Mouse (Mus musculus) midbrain, embryonic 14.5 days (tissue): ENCODE measurements around the gene Krt8. TPM values are rescaled to one million over a fixed set of nuclear protein-coding genes. Genes with fewer than 3 reads are reported as not detected.
A peak's percentile ranks its signal among the peaks of the same experiment; 100 is the strongest.
"Not testable (repeated sequence)": the region's sequence is repeated elsewhere in the genome, so short reads cannot be mapped to it uniquely, and the experiment has no call there.

ENCODE experiments used
- ATAC-seq: fragments of 200-750 bp; cut with Nextera tagmentation; 2 replicates; pipeline ENCODE4 v1.8.0; 2017; ENCODE audit warnings: moderate number of reproducible peaks, moderate library complexity; ENCODE audit not compliant: low FRiP score, low TSS enrichment
- DNase-seq: peaks from one replicate; pipeline ENCODE4 v3.0.0-alpha.2; 2015
- H3K27ac ChIP-seq: fragments of 300-500 bp; sonication (generic); replicated peaks from 2 replicates; pipeline ENCODE4 v1.5.1; 2014; ENCODE audit warnings: mild to moderate bottlenecking, low read depth, low read length, moderate library complexity
- H3K27me3 ChIP-seq: fragments of 300-500 bp; sonication (generic); 2 replicates; pipeline ENCODE4 v1.6.1; 2014; ENCODE audit warnings: low read length, control low read depth, mixed read lengths; ENCODE audit not compliant: control insufficient read depth, insufficient read depth
- H3K36me3 ChIP-seq: fragments of 300-500 bp; sonication (generic); 2 replicates; pipeline ENCODE4 v1.6.1; 2014; ENCODE audit warnings: low read length, control low read depth; ENCODE audit not compliant: control insufficient read depth, insufficient read depth
- H3K4me1 ChIP-seq: fragments of 300-500 bp; sonication (generic); 2 replicates; pipeline ENCODE4 v1.6.1; 2014; ENCODE audit warnings: mild to moderate bottlenecking, antibody characterized with exemption, low read length, control low read depth; ENCODE audit not compliant: control insufficient read depth, insufficient read depth
- H3K4me2 ChIP-seq: fragments of 300-500 bp; sonication (generic); 2 replicates; pipeline ENCODE4 v1.6.1; 2014; ENCODE audit warnings: mild to moderate bottlenecking, low read length, moderate library complexity
- H3K4me3 ChIP-seq: fragments of 300-500 bp; sonication (generic); replicated peaks from 2 replicates; pipeline ENCODE4 v1.5.1; 2014; ENCODE audit warnings: low read depth, low read length
- H3K9ac ChIP-seq: fragments of 300-500 bp; sonication (generic); replicated peaks from 2 replicates; pipeline ENCODE4 v1.6.1; 2014; ENCODE audit warnings: mild to moderate bottlenecking, low read length, moderate library complexity
- H3K9me3 ChIP-seq: fragments of 300-500 bp; sonication (generic); 2 replicates; pipeline ENCODE4 v1.6.1; 2016; ENCODE audit warnings: low read length, control low read depth, mixed read lengths; ENCODE audit not compliant: control insufficient read depth
- WGBS: fragments of 180-500 bp; shearing (Covaris S2); extraction: QIAGEN DNeasy Blood & Tissue Kit; methylation state at CpG from one replicate; pipeline ENCODE4 v1.1.7; 2014; 5-methylcytosine and 5-hydroxymethylcytosine counted together
- polyA plus RNA-seq: library from polyadenylated mRNA; unstranded; fragments of >200 nt; fragmentation: Nextera tagmentation; extraction: Ambion mirVana; gene quantifications from 2 replicates; pipeline ENCODE4 v1.2.1, GENCODE M21; 2014

Krt8 gene
- polyA plus RNA-seq, 1 experiment from 2014 or later, result 0.59 TPM

- no peak for DNase-seq
- 19% methylated on average over 12 of the region's 12 CpGs for WGBS
These were observed 766 bp downstream of the Krt8 start for GRCm38 (mm10) chr15:102003516-102003915.

GRCm38 (mm10) chr15:102002646-102003488 lies 1.4 kb downstream of the Krt8 start:
- H3K27me3 ChIP-seq, result peaks cover 41% of the 10 kb centered on the region
- WGBS, result 3% methylated on average over 34 of the region's 34 CpGs
- H3K4me3 ChIP-seq, result peak overlapping the region; percentile 18
- ATAC-seq, result no peak
- no peak overlapping the region for H3K27ac ChIP-seq
- no peaks in the 10 kb centered on the region for H3K4me1 ChIP-seq
- no peaks in the 10 kb centered on the region for H3K9me3 ChIP-seq
- peak; percentile 43 for DNase-seq
- no peaks in the 10 kb centered on the region for H3K36me3 ChIP-seq
- peak overlapping the region; percentile 46 for H3K4me2 ChIP-seq
- H3K9ac ChIP-seq, result no peak overlapping the region

More at GRCm38 (mm10) chr15:102003516-102003915, 766 bp downstream of the Krt8 start:
- H3K9me3 ChIP-seq, result no peaks in the 10 kb centered on the region
- no peaks in the 10 kb centered on the region for H3K4me1 ChIP-seq
- peaks cover 41% of the 10 kb centered on the region for H3K27me3 ChIP-seq
- no peak overlapping the region for H3K27ac ChIP-seq
- H3K9ac ChIP-seq, result no peak overlapping the region
- no peaks in the 10 kb centered on the region for H3K36me3 ChIP-seq
- peak overlapping the region; percentile 46 for H3K4me2 ChIP-seq
- no peak for ATAC-seq
- H3K4me3 ChIP-seq, result no peak overlapping the region

- Histone ChIP-seq H3K4me2 (no peak overlapping the region), H3K36me3 (no peaks in the 10 kb centered on the region), H3K9me3 (no peaks in the 10 kb centered on the region), H3K27ac (no peak overlapping the region), H3K4me3 (no peak overlapping the region), H3K27me3 (peaks cover 27% of the 10 kb centered on the region), H3K9ac (no peak overlapping the region), H3K4me1 (no peaks in the 10 kb centered on the region)
- no peak for DNase-seq
- ATAC-seq, result no peak
- 87% methylated on average over 11 of the region's 11 CpGs for WGBS
These were observed 4.5 kb downstream of the Krt8 start for GRCm38 (mm10) chr15:101999676-102000335.

GRCm38 (mm10) chr15:101999156-101999555 lies 5.1 kb downstream of the Krt8 start:
- H3K9me3 ChIP-seq, result no peaks in the 10 kb centered on the region
- WGBS, result 88% methylated on average over 11 of the region's 11 CpGs
- no peak for ATAC-seq
- DNase-seq, result no peak
- no peak overlapping the region for H3K27ac ChIP-seq
- H3K36me3 ChIP-seq, result no peaks in the 10 kb centered on the region
- H3K27me3 ChIP-seq, result peaks cover 20% of the 10 kb centered on the region
- H3K4me2 ChIP-seq, result no peak overlapping the region
- H3K4me3 ChIP-seq, result no peak overlapping the region
- H3K4me1 ChIP-seq, result no peaks in the 10 kb centered on the region
- H3K9ac ChIP-seq, result no peak overlapping the region

- not testable (repeated sequence) for H3K9me3 ChIP-seq
These were observed 7.7 kb downstream of the Krt8 start for GRCm38 (mm10) chr15:101996450-101997078.

GRCm38 (mm10) chr15:101995484-101996236 lies 8.6 kb downstream of the Krt8 start:
- ATAC-seq (no peak), DNase-seq (no peak)
- no peak overlapping the region for H3K9ac ChIP-seq
- H3K4me1 ChIP-seq, result no peaks in the 10 kb centered on the region
- H3K4me3 ChIP-seq, result no peak overlapping the region
- H3K4me2 ChIP-seq, result no peak overlapping the region
- no peak overlapping the region for H3K27ac ChIP-seq
- no peaks in the 10 kb centered on the region for H3K27me3 ChIP-seq
- H3K36me3 ChIP-seq, result no peaks in the 10 kb centered on the region
- WGBS, result 90% methylated on average over 4 of the region's 4 CpGs
- no peaks in the 10 kb centered on the region for H3K9me3 ChIP-seq

More at GRCm38 (mm10) chr15:101996450-101997078, 7.7 kb downstream of the Krt8 start:
- H3K4me3 ChIP-seq, ATAC-seq, H3K27me3 ChIP-seq, H3K4me1 ChIP-seq, DNase-seq, H3K27ac ChIP-seq, H3K36me3 ChIP-seq, H3K4me2 ChIP-seq, H3K9ac ChIP-seq: not testable (repeated sequence)
- WGBS, result 82% methylated on average over 11 of the region's 11 CpGs

GRCm38 (mm10) chr15:101994365-101994764 lies 9.9 kb downstream of the Krt8 start:
- Histone ChIP-seq H3K4me2 (no peak overlapping the region), H3K9me3 (no peaks in the 10 kb centered on the region), H3K27me3 (no peaks in the 10 kb centered on the region; the same call in 1 of the 2 replicates), H3K9ac (no peak overlapping the region), H3K4me1 (no peaks in the 10 kb centered on the region), H3K36me3 (no peaks in the 10 kb centered on the region), H3K27ac (no peak overlapping the region), H3K4me3 (no peak overlapping the region)
- DNase-seq (no peak), ATAC-seq (no peak)
- 94% methylated on average over 6 of the region's 6 CpGs for WGBS

- DNase-seq, result no peak
- Histone ChIP-seq H3K4me3 (no peak overlapping the region), H3K36me3 (no peaks in the 10 kb centered on the region), H3K4me1 (no peaks in the 10 kb centered on the region), H3K27ac (no peak overlapping the region), H3K27me3 (no peaks in the 10 kb centered on the region; the same call in 1 of the 2 replicates), H3K9me3 (no peaks in the 10 kb centered on the region), H3K9ac (no peak overlapping the region), H3K4me2 (no peak overlapping the region)
- 89% methylated on average over 6 of the region's 6 CpGs for WGBS
- ATAC-seq, result no peak
These were observed 13.3 kb downstream of the Krt8 start for GRCm38 (mm10) chr15:101990946-101991345.
